ENCODE assay signal across 8 mouse cellular contexts in the genomic region with DNA sequence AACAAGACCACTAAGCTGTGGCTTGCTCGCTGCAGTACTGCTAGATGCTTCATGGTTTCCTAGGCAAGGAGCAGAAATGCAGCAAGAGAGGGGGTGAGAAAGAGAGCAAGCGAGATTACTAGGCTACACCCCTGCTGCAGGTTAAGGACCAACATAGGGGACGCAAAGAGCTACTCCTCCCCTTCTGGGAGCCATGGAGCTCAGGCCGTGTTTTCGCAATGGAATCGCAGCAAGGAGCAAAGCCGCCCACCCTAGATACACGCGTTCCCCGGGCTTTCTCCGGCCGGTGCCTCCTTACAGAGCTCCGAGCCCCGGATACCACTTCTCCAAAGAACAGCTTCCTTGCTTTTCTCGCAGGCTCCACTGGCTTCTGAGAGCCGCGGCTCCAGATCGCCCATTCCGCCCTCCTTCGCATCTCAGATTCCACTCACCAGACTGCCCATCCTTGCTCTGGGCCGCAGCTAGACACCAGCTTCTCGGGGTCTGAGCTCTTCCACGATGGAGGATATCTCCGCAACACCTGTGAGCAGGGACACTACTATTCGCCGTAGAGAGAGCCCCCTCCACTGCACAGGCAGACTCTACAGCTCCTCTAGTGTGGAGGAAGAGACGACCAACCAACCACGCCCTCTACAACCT. TPM values are rescaled to one million over a fixed set of nuclear protein-coding genes. Genes with fewer than 3 reads are reported as not detected.
DNase-seq lines count a peak whose midpoint lies in the region; ATAC-seq and TF ChIP-seq lines count a peak whose summit lies in the region.

A gene (minus strand): TSS at position 629 of the 639 bp plus-strand sequence.

- H3K4me1 ChIP-seq in embryonic fibroblast, embryonic 13.5 days (ENCODE audit: control insufficient read depth, insufficient read depth, low read length): no peaks in the 10 kb centered on the region
- H3K4me1 ChIP-seq in heart, embryonic 11.5 days (ENCODE audit: control insufficient read depth, insufficient read depth, low read length): no peaks in the 10 kb centered on the region
- H3K4me1 ChIP-seq in kidney, embryonic 14.5 days (ENCODE audit: control insufficient read depth, insufficient read depth, low read length): no peaks in the 10 kb centered on the region
- no peaks in the 10 kb centered on the region for H3K4me1 ChIP-seq in limb, embryonic 12.5 days (replicated peaks)
- H3K4me1 ChIP-seq in midbrain, embryonic 12.5 days: no peaks in the 10 kb centered on the region

- H3K4me3 ChIP-seq in embryonic fibroblast, embryonic 13.5 days (ENCODE audit: insufficient read depth, low read length): peak within 1 kb of the TSS; percentile 49
- peak within 1 kb of the TSS; percentile 54 for H3K4me3 ChIP-seq in heart, embryonic 11.5 days (ENCODE audit: low read depth, low read length)
- H3K4me3 ChIP-seq in kidney, embryonic 14.5 days (ENCODE audit: low read length): peak within 1 kb of the TSS; percentile 54
- peak within 1 kb of the TSS; percentile 55 for H3K4me3 ChIP-seq in limb, embryonic 12.5 days (replicated peaks)
- H3K4me3 ChIP-seq in midbrain, embryonic 12.5 days: peak within 1 kb of the TSS; percentile 66

- TF ChIP-seq CTCF in embryonic fibroblast, embryonic 13.5 days (IDR thresholded peaks at IDR 0.05; ENCODE audit: borderline replicate concordance, insufficient read depth, low read length): no peak

- peak within 1 kb of the TSS; percentile 87 for H3K4me2 ChIP-seq in heart, embryonic 11.5 days
- H3K4me2 ChIP-seq in kidney, embryonic 14.5 days (replicated peaks; ENCODE audit: low read depth, low read length): peak within 1 kb of the TSS; percentile 72
- peak within 1 kb of the TSS; percentile 75 for H3K4me2 ChIP-seq in limb, embryonic 12.5 days
- peak within 1 kb of the TSS; percentile 62 for H3K4me2 ChIP-seq in midbrain, embryonic 12.5 days (replicated peaks)

- no peaks in the 10 kb centered on the region for H3K9me3 ChIP-seq in heart, embryonic 11.5 days (replicated peaks; ENCODE audit: control insufficient read depth, low read length)
- H3K9me3 ChIP-seq in kidney, embryonic 14.5 days (ENCODE audit: control insufficient read depth, low read length): no peaks in the 10 kb centered on the region
- H3K9me3 ChIP-seq in limb, embryonic 12.5 days: no peaks in the 10 kb centered on the region
- no peaks in the 10 kb centered on the region for H3K9me3 ChIP-seq in midbrain, embryonic 12.5 days

- under 1% methylated on average over 28 of the region's 28 CpGs for WGBS in heart, embryonic 11.5 days (ENCODE audit: insufficient replicate concordance)
- WGBS in kidney, embryonic 14.5 days: under 1% methylated on average over 28 of the region's 28 CpGs
- under 1% methylated on average over 28 of the region's 28 CpGs for WGBS in limb, embryonic 12.5 days
- WGBS in midbrain, embryonic 12.5 days: 2% methylated on average over 28 of the region's 28 CpGs

- H3K36me3 ChIP-seq in heart, embryonic 11.5 days (ENCODE audit: control insufficient read depth, insufficient read depth, low read length): no peaks in the 10 kb centered on the region
- H3K36me3 ChIP-seq in kidney, embryonic 14.5 days (ENCODE audit: control insufficient read depth, insufficient read depth, low read length): no peaks in the 10 kb centered on the region
- no peaks in the 10 kb centered on the region for H3K36me3 ChIP-seq in limb, embryonic 12.5 days
- H3K36me3 ChIP-seq in midbrain, embryonic 12.5 days: no peaks in the 10 kb centered on the region

- no peak for TF ChIP-seq POLR2A in embryonic fibroblast, embryonic 13.5 days (IDR thresholded peaks at IDR 0.05; ENCODE audit: low read depth, low read length)

- H3K27ac ChIP-seq in embryonic fibroblast, embryonic 13.5 days (ENCODE audit: insufficient read depth, low read length): no peak within 1 kb of the TSS
- H3K27ac ChIP-seq in heart, embryonic 11.5 days (ENCODE audit: low read depth, low read length): no peak within 1 kb of the TSS
- peak within 1 kb of the TSS; percentile 24; the same call in 1 of the 2 replicates for H3K27ac ChIP-seq in kidney, embryonic 14.5 days (ENCODE audit: low read depth, low read length)
- H3K27ac ChIP-seq in limb, embryonic 12.5 days: peak within 1 kb of the TSS; percentile 7; the same call in 1 of the 2 replicates
- H3K27ac ChIP-seq in midbrain, embryonic 12.5 days (replicated peaks): peak within 1 kb of the TSS; percentile 93

- peak within 1 kb of the TSS; percentile 70 for H3K9ac ChIP-seq in heart, embryonic 11.5 days (ENCODE audit: low read depth, low read length)
- H3K9ac ChIP-seq in kidney, embryonic 14.5 days (ENCODE audit: low read depth, low read length): peak within 1 kb of the TSS; percentile 52
- peak within 1 kb of the TSS; percentile 57 for H3K9ac ChIP-seq in limb, embryonic 12.5 days (replicated peaks)
- H3K9ac ChIP-seq in midbrain, embryonic 12.5 days (replicated peaks): peak within 1 kb of the TSS; percentile 79

- peak; percentile 86 for DNase-seq in brain, adult 2 months (ENCODE audit: low read depth, low spot score)
- DNase-seq in spleen, adult 12 weeks (ENCODE audit: low spot score): peak; percentile 1

- H3K27me3 ChIP-seq in heart, embryonic 11.5 days (ENCODE audit: control insufficient read depth, insufficient read depth, low read length): no peaks in the 10 kb centered on the region
- no peaks in the 10 kb centered on the region for H3K27me3 ChIP-seq in kidney, embryonic 14.5 days (ENCODE audit: control insufficient read depth, insufficient read depth, low read length)
- H3K27me3 ChIP-seq in limb, embryonic 12.5 days: peaks cover 8% of the 10 kb centered on the region; the same call in 1 of the 2 replicates
- H3K27me3 ChIP-seq in midbrain, embryonic 12.5 days: no peaks in the 10 kb centered on the region

- peak; percentile 81; the same call in 1 of the 2 replicates for ATAC-seq in heart, embryonic 11.5 days (replicated peaks; ENCODE audit: insufficient number of reproducible peaks, low FRiP score, low TSS enrichment)
- ATAC-seq in kidney, embryonic 14.5 days (ENCODE audit: low FRiP score, low TSS enrichment): peak; percentile 95
- ATAC-seq in limb, embryonic 12.5 days (ENCODE audit: insufficient number of reproducible peaks, insufficient read depth, low FRiP score, low TSS enrichment, low read depth): peak; percentile 83
- peak; percentile 94 for ATAC-seq in midbrain, embryonic 12.5 days (ENCODE audit: low FRiP score, low read depth)
- no peak for ATAC-seq in erythroid progenitor cell, adult 5-6 weeks (replicated peaks; ENCODE audit: low FRiP score, poor library complexity, severe bottlenecking)

RNA-seq across cellular contexts. Expression of the gene that starts here (rescaled TPM):
- polyA plus RNA-seq in embryonic fibroblast, embryonic 13.5 days (2011; ENCODE audit: insufficient read length, low read depth, missing spikeins): 0.94 and 4.1 TPM in 2 replicates
- polyA plus RNA-seq in heart, embryonic 11.5 days (2014; fragmentation: Nextera tagmentation; extraction: Ambion mirVana): 9.9 and 11.4 TPM in 2 replicates
- 27.7 and 31.3 TPM in 2 replicates for polyA plus RNA-seq in kidney, embryonic 14.5 days (2014; fragmentation: Nextera tagmentation; extraction: Ambion mirVana)
- polyA plus RNA-seq in limb, embryonic 12.5 days (2016; fragmentation: Nextera tagmentation; extraction: Ambion mirVana): 8.8 and 13.6 TPM in 2 replicates
- 77.7 and 90.0 TPM in 2 replicates for polyA plus RNA-seq in midbrain, embryonic 12.5 days (2016; fragmentation: Nextera tagmentation; extraction: Ambion mirVana)
- 0.42 and 1.4 TPM in 2 replicates for total RNA-seq in erythroid progenitor cell, adult 5-6 weeks (2015; ENCODE audit: low replicate concordance)
- 1.9 TPM in 1 of 2 replicates, not detected in the other for total RNA-seq in erythroid progenitor cell, adult 5-6 weeks (2017; ENCODE audit: low replicate concordance)

Comparison
In these comparisons a context has a peak if more than half of its experiments do, and no peak if none do; other contexts are left out.
1. H3K27ac ChIP-seq: peak in kidney, embryonic 14.5 days (single experiment), limb, embryonic 12.5 days (single experiment) and midbrain, embryonic 12.5 days (single experiment); none in embryonic fibroblast, embryonic 13.5 days (single experiment) and heart, embryonic 11.5 days (single experiment).
2. Peak in every context shown above with its lines, with median percentiles within 50 percentile points of each other: H3K4me3 ChIP-seq, H3K4me2 ChIP-seq and H3K9ac ChIP-seq.